Comparison of ENCODE assay signal across 8 mouse cellular contexts in genomic region chr7:30444971-30445751, GRCm38 (mm10). TPM values are rescaled to one million over a fixed set of nuclear protein-coding genes. Genes with fewer than 3 reads are reported as not detected.
DNase-seq lines count a peak whose midpoint lies in the region; ATAC-seq and TF ChIP-seq lines count a peak whose summit lies in the region.

Gene Aplp1 (minus strand): TSS chr7:30445535.

- H3K27me3 ChIP-seq in forebrain, postnatal 0 days (ENCODE audit: insufficient read depth, low read length) = no peaks in the 10 kb centered on the region

- intact Hi-C loops in gastrocnemius, adult 2 months (cut with DNase I) = no loop called here
- intact Hi-C loops in gastrocnemius, postnatal 36 days (cut with DNase I) = loop anchor here (5.0 kb wide), 1 partner anchor 47 kb away; the partner anchor contains the start of gene Prodh2
- intact Hi-C loops in left cerebral cortex, postnatal 10 days (cut with DNase I) = loop anchor here (5.0 kb wide), 1 partner anchor 87 kb away; no protein-coding TSS in a partner anchor

- 2% methylated on average over 72 of the region's 72 CpGs for WGBS in forebrain, postnatal 0 days

- no peaks in the 10 kb centered on the region for H3K4me1 ChIP-seq in forebrain, postnatal 0 days (ENCODE audit: insufficient read depth)

- no peak within 1 kb of the TSS for H3K27ac ChIP-seq in gastrocnemius, adult 2 months
- peak within 1 kb of the TSS; percentile 96 for H3K27ac ChIP-seq in forebrain, postnatal 0 days (ENCODE audit: low read depth, low read length)

- H3K4me3 ChIP-seq in gastrocnemius, adult 2 months = peak within 1 kb of the TSS; percentile 71
- peak within 1 kb of the TSS; percentile 88 for H3K4me3 ChIP-seq in forebrain, postnatal 0 days (ENCODE audit: low read depth, low read length)

- peak; percentile 81 for ATAC-seq in forebrain, postnatal 0 days
- ATAC-seq in inflammation-experienced regulatory T-cells, adult 6 months = peak; percentile 68

- peaks cover 27% of the 10 kb centered on the region for H3K36me3 ChIP-seq in forebrain, postnatal 0 days (ENCODE audit: insufficient read depth)

- no peak for TF ChIP-seq CTCF in gastrocnemius, adult 2 months (IDR thresholded peaks at IDR 0.05)
- no peak for TF ChIP-seq CTCF in forebrain, postnatal 0 days (IDR thresholded peaks at IDR 0.05; ENCODE audit: low read depth)

- peak within 1 kb of the TSS; percentile 98 for H3K9ac ChIP-seq in forebrain, postnatal 0 days

- H3K9me3 ChIP-seq in forebrain, postnatal 0 days (ENCODE audit: low read length) = no peaks in the 10 kb centered on the region

- peak; percentile 55 for DNase-seq in gastrocnemius, adult 2 months
- DNase-seq in gastrocnemius, postnatal 36 days = no peak
- peak; percentile 85 to 90 for DNase-seq in cerebellum, adult 18-20 months
- DNase-seq in forebrain, postnatal 0 days = peak; percentile 88
- DNase-seq in left cerebral cortex, postnatal 10 days (ENCODE audit: extremely low spot score in 1 of 2, low spot score in 2 of 2) = peak in 1 of 2 experiments; percentile 83
- peak; percentile 64 to 68 for DNase-seq in lung, postnatal 4 days
- DNase-seq in right cerebral cortex, postnatal 4 days = peak; percentile 77

- H3K4me2 ChIP-seq in forebrain, postnatal 0 days (ENCODE audit: low read depth) = peak within 1 kb of the TSS; percentile 92

RNA-seq across cellular contexts. Expression of gene Aplp1, which starts in this region (rescaled TPM):
- total RNA-seq in gastrocnemius, adult 2 months (2021) = 1 to 10 TPM in 1 of 2 experiments, under 1 TPM in 1; 0.94 to 1.2 TPM
- 1 to 10 TPM in 1 of 2 experiments, under 1 TPM in 1; 0.62 to 1.0 TPM for total RNA-seq in gastrocnemius, postnatal 36 days (2021)
- 705 and 834 TPM in 2 replicates for total RNA-seq in forebrain, postnatal 0 days (2014; rRNA removed)
- polyA plus RNA-seq in forebrain, postnatal 0 days (2015; fragmentation: Nextera tagmentation; extraction: Ambion mirVana) = 863 and 867 TPM in 2 replicates
- 1 to 10 TPM; 6.0 to 7.4 (median 6.0) TPM for polyA plus RNA-seq in inflammation-experienced regulatory T-cells, adult 6 months (2017; shearing (Covaris generic))
- total RNA-seq in left cerebral cortex, postnatal 10 days (2021) = 100 to 1,000 TPM; 937 to 959 TPM

Comparison
In these comparisons a context has a peak if more than half of its experiments do, and no peak if none do; other contexts are left out.
1. RNA of gene Aplp1 (total RNA-seq): 937 to 959 TPM in left cerebral cortex, postnatal 10 days and 705 to 834 TPM in forebrain, postnatal 0 days; 0.94 to 1.2 TPM in gastrocnemius, adult 2 months and 0.62 to 1.0 TPM in gastrocnemius, postnatal 36 days; every median in the first group is over 100 times any median in the second.
2. RNA of gene Aplp1 (polyA plus RNA-seq): 863 to 867 TPM in forebrain, postnatal 0 days; 6.0 to 7.4 TPM in inflammation-experienced regulatory T-cells, adult 6 months; every median in the first group is over 100 times any median in the second.
3. DNase-seq: peak in gastrocnemius, adult 2 months (single experiment), cerebellum, adult 18-20 months (2 of 2), forebrain, postnatal 0 days (single experiment), lung, postnatal 4 days (2 of 2) and right cerebral cortex, postnatal 4 days (single experiment); none in gastrocnemius, postnatal 36 days (0 of 2).